Mouse (Mus musculus) cerebellum, adult 9-10 months (tissue): ENCODE data around the gene Efhd1.

ENCODE experiments used
- DNase-seq: peaks from one replicate; pipeline ENCODE4 v3.0.0; 2022

The Efhd1 gene

DNA sequence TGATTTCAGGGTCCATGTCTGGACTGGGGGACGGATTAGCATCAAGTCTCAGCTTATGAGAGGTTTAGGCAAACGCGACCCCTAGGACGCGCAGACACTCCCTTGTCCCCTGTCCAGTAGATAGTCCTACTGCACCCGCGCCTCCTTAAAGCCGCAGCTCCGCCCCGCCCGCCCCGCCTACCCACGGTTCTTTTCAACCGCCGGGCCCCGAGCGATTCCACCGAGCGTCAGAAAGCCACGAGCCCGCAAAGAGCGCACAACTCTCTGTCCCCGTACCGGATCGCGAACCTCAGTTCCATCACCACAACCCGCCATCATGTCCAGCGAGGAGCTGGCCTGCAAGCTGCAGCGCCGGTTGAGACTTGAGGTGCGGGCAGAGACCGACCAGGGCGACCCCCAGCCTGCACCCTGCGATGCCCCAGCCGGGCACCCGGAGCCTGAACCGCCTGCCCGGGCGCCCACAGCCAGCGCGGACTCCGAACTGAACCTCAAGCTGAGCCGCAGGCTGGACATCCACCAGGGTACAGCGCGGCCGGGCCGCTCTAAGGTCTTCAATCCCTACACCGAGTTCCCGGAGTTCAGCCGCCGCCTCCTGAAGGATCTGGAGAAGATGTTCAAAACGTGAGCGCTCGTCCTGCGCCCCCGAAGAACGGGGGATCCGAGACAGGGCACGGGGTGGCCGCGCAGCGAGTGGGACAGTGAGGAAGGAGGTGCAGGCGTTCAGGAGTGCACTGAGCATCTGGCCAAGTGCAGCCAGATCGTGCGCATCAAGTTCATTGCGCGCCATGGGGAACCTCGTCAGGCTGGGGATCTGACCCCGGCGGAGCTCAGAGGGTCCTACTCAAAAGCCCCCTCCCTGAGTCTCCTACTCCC lies at the start of gene Efhd1:
Gene Efhd1, plus strand, starts transcription at position 230 of the 873 bp plus-strand sequence.
- DNase-seq, result no peak

- no peak for DNase-seq
Observed at GRCm38 (mm10) chr1:87214748-87215147, 49.4 kb upstream of the Efhd1 start.

DNA sequence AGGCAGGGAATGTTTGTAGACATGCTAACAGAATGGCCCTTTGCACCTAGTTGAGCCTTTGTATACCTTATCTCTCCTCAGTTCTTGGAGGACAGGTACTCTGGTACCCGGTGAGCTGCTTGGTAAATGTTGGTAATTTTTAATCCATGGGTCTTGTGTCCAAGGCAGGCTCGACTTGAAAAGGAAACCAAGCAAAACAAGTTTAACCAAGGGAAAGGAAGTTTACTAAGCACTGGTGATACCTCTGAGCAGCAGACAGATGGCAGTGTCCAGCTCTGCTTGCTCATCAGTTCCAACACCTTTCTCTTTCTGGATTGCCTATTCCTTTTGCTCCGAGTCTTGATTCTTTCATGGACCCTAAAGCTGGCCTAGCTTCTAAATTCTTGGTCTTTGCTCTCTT lies 46.2 kb upstream of the Efhd1 start:
- DNase-seq, result no peak

DNA sequence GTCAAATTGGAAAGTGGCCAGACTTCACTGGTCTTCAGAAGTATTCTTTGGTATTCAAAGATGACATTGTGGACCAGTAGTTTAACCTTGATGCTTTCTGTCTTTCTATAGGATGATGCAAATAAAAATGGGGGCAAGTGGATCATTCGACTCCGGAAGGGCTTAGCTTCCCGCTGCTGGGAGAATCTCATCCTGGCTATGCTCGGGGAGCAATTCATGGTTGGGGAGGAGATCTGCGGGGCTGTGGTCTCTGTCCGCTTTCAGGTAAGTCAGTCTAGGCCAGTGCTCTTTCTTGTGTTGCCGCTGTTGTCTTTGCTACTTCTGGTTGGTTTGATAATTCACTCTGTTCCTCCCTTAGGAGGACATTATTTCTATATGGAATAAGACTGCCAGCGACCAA lies 38.4 kb upstream of the Efhd1 start:
- DNase-seq, result no peak

- DNase-seq, result no peak
Observed at GRCm38 (mm10) chr1:87226409-87227159, 37.6 kb upstream of the Efhd1 start.

DNA sequence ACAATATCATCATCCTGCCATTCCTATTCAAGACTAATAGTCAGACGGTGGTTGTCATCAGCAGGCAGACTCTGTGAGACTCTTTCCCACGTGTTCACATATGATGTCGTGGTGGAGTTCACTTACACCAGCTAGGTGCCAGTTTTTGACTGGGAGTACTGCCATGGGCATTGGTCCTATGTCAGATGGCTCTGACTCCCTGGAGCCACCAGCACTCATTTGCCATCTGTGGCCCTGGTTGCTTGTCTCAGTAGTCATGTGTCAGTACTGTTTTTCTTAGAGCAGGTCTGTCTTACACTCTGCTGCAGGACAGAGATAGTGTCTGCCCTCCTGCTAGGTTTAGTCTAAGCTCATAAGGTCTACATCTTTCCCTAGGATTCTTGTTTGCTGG lies 37.0 kb upstream of the Efhd1 start:
- DNase-seq, result peak; percentile 94

- no peak for DNase-seq
Observed at GRCm38 (mm10) chr1:87230606-87231005, 33.6 kb upstream of the Efhd1 start.

GRCm38 (mm10) chr1:87232197-87232596 lies 32.0 kb upstream of the Efhd1 start:
- no peak for DNase-seq

- no peak for DNase-seq
Observed at GRCm38 (mm10) chr1:87239056-87239455, 25.1 kb upstream of the Efhd1 start.

DNA sequence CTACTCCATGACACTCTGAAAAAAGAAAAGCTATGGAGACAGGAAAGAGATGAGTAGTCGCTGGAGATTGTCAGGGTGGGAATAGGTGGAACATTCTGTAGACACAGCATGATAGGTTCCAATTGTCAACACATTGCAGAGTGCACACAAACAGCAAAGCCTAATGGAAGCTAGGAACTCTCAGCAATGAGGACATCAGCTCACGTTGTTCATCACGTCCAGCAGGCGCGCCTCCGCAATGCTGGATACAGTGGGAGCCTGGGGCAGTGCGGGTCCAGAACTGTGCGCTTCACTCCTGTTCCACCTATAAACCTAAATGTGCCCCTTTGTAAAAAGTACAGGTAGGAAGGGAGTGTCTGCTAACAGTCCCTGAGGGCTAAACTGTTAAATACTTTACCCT lies 21.1 kb upstream of the Efhd1 start:
- DNase-seq, result no peak

GRCm38 (mm10) chr1:87245430-87245829 lies 18.7 kb upstream of the Efhd1 start:
- DNase-seq, result no peak

DNA sequence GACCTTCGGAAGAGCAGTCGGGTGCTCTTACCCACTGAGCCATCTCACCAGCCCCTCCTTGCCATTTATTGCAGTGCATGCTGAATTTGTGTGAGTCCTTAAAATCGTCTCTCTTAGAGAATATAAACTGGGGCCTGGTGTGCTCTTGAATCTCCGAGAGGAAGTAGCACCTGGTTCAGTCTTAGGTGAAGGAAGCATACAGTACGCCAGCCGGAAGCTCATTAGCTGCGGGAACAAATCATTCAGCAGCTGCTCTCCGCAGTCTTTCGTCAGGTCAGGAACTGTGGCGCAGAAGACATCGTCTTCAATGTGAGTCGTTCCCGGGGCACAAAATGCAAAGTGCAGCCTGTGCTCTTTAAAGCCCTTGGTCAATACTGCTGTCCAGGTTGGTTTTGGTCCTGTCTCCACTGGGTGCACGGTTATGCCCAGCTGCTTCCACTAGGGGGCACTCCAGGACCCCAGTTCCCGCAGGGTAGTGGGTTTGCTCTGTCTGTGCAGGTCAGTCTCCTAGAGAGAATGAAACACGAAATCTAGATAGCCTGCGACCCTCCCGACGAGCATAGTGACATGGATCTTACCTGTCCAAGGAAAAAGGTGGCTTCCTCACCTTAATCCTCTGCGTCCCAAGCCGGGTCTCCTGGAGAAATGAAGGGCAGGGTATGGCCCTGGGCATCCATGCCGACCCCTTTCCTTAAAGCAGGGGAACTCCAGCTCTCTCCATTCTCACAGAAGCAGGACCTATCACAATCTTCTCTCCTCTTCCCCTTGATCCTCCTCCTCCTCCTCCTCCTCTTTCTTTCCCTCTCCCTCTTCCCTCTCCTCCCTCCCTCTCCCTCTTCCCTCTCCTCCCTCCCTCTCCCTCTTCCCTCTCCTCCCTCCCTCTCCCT lies 18.0 kb upstream of the Efhd1 start:
- DNase-seq, result peak; percentile 71

- no peak for DNase-seq
Observed at GRCm38 (mm10) chr1:87252040-87252609, 12.0 kb upstream of the Efhd1 start.

GRCm38 (mm10) chr1:87255173-87255572 lies 9.0 kb upstream of the Efhd1 start:
- no peak for DNase-seq

DNA sequence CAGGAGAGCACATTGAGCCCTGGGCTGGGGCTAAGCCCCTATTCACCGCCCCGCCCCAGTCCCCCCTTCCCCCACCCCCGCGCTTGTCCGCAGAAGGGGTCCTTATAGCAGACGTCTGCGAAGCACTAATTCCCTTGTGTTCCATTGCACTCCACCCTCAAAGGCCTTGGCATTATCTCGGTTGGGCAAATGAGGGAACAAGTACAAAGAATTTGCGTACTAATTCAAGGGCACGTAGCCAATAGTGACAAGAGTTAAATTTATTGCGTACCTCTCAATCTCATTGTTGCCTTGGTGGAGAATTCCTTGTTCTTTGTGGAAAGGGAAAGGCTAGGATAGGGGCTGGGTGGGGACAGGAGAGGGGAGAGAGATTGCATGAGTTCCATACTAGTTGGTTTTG lies 6.5 kb upstream of the Efhd1 start:
- DNase-seq, result no peak

DNA sequence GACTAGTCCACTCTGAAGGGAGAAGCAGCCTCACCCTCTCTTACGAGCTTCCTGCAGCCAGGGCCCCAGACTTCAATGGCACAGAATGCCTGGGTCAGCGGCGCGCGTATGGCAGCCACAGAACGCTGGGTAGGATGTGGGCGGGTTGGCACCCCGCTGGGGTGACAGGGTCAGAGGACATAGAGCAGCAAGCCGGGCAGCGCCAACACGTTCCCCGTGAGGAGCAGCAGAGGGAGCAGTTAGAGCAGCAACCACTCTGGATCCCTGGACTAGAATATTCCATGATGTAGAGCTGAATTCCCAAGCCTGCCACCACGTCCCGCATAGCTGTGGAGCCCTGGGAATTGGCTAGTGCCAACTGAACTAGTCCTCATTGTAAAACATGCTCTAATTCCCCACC lies 5.7 kb upstream of the Efhd1 start:
- no peak for DNase-seq

DNA sequence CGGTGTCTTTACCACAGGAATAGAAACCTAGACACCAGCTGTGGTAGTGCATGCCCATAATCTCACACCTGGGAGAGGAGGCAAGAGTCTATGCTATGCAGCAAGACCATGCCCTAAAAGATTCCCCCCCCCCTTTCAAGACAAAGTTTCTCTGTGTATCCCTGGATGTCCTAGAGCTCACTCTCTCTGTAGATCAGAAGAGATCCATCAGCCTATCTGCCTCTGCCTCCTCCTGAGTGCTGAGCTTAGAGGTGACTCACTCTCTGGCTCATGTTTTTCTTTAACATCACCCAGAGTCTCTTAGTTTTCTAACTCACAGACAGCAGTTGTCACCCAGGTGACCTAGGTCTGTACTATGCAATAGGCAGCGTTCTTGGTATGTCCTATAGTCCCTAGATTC lies 4.8 kb upstream of the Efhd1 start:
- DNase-seq, result no peak

DNA sequence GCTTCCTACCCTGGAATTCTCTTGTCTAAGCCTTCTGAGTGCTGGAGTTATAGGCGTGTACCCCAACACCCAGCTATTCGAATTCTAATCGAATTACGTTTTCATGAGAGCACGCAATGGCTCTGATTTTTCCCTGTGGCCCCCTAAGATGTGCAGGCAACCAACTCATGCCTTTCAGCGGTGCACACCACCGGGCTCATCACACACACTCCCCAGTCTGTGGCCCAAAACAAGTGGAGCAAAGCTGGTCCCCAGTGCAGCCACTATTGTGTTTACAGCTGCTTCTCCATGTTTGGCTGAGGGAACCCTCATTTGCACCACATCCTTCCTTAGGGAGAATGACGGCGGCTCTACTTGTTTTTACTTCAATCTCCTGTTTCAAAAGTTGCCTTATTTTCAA lies 906 bp upstream of the Efhd1 start:
- DNase-seq, result no peak

DNA sequence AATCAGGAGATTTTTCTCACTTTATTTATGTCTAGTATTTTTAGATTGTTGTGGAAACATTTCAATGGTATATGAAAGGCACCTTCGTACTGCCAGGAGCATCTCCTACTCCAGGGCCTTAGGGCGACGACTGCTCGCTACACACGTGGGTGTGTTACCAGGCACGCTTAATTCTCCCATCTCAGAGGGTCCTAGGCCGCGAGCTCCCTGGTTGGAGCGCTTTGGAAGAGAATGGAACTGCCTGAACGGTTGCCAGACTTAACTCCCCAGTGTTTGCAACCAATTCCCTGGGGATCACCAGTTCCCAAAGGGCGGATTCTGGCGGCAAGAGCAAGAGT lies 398 bp upstream of the Efhd1 start:
- DNase-seq, result no peak

DNA sequence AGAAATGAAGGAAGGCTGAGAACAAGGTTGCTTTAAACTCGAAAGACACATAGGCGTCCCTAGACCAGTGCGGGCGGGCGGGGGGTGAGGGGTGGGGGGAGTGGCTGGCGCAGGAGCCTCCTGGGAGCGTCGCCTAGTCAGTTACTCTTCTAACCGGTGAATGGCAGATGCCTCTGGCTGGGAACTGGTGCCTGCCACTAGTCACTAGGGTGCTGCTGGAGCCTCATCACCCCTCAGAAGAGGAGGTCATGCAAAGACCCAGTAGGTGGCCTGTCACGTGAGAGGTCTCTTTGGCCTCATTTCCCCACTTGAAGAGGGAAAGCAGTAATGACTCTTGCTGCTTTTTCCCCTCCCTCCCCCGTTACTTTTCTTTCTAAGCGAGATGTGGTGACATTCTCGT lies 1.0 kb downstream of the Efhd1 start:
- no peak for DNase-seq

DNA sequence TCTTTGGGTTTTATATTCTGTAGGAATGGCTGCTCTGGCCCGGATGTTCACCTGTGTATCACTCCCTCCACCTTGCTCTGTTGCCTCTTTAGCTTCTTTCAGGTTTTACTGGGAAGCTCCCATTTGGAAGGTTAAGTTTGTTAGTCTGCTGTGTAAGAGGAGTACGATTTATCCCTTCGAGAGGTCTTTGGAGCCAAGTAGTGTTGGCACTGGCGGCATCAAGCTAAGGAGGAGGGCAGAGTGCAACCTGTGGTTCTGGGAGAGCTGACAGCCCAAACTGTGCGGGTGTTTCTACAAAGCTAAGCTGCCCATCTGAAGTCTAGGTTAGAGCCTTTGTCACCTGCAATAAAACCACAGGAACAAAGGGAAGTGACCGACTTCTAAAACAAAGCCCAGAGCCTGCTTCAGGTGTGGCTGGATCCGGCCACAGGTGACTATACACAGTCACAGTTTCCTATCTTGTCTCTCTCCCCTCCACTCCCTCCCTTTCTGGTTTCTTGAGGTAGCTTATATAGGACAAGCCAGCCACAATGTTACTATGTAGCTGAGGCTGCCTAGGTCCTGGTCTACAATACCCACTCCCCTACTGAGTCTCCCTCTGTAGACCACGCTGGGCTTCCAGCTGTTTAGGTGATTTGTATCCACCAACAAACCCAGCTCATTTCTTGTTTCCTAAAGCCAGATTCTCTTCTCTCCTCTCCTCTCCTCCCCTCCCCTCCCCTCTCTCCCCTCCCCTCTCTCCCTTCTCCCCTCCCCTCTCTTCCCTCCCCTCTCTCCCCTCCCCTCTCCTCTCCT lies 2.3 kb downstream of the Efhd1 start:
- no peak for DNase-seq

DNA sequence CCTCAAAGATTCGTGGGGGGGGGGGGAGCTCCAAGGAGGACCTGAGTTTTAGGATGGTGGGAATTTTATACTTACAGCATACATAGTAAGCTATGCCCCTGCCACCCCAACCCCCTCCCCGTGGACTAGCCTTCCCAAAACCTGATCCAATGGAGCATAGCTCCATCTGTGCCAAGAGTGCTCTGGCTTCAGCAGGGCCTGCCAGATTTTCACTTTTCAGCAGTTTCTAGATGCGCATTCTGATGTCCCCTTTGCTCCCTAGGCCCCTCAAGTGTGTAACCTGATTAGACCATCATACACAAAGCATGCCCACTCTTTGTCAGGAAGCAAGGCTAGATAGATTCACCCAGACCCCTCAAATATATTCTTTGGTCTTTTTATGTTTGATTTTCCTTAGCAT lies 6.0 kb downstream of the Efhd1 start:
- DNase-seq, result no peak
